Mouse (Mus musculus): Measurements from ENCODE around the gene Chtop. TPM values are rescaled to one million over a fixed set of nuclear protein-coding genes. Genes with fewer than 3 reads are reported as not detected.

Gene Chtop
- polyA plus RNA-seq, 1 experiment from 2014 or later: 78.2 TPM

DNA sequence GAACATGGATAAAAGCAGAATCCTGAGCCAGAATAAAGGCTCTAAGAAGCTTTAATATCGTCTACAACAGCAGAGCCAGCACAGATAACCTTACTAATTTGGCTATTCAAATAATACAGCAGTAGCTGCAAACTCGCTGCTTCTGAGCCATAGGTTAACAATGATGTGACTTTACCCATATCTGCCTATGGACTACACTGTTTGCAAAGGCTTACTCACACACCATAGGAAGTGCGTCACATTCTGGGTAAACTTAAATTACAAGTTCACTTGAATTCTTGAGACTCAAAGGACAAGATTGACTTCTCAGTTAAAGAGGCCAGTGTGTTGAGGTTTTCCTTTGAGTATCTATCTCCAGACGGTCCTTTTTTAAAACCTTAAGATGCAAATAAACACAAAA, 5.9 kb downstream of the Chtop start:
- DNase-seq (ENCODE audit: low spot score) (no peak), ATAC-seq (replicated peaks; ENCODE audit: low FRiP score) (no peak)
- no peaks in the 10 kb centered on the region for H3K27me3 ChIP-seq (replicated peaks; ENCODE audit: control insufficient read depth, insufficient read depth, low read length)
- H3K4me1 ChIP-seq (replicated peaks; ENCODE audit: control insufficient read depth, insufficient read depth, low read length): peaks cover 9% of the 10 kb centered on the region
- peaks cover 41% of the 10 kb centered on the region for H3K36me3 ChIP-seq (ENCODE audit: control insufficient read depth, insufficient read depth, low read length)
- H3K4me2 ChIP-seq: no peak overlapping the region
- no peak overlapping the region for H3K27ac ChIP-seq (ENCODE audit: low read depth, low read length)
- H3K9me3 ChIP-seq (ENCODE audit: control insufficient read depth, low read length): no peaks in the 10 kb centered on the region
- no peak overlapping the region for H3K9ac ChIP-seq (ENCODE audit: low read depth, low read length)
- no peak overlapping the region for H3K4me3 ChIP-seq (ENCODE audit: low read depth, low read length)
- 89% methylated on average over 4 of the region's 4 CpGs for WGBS

DNA sequence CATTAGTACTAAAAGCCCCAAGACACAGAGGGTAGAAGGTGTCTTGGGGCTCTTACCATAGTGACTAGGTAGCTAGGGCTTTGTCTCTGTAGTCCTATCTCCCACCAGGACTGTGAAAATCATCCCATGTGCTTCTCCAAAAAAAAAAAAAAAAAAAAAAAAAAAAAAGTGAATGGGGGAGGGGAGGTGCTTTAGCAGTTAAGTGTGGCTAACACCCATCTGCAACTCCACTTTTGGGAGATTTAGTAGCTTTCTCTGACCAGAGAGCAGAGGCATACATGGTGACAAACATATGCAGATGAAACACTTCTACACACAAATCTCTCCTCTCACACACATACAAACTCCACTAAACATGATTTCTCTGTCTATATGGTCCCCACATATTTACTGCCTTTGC, 11.7 kb downstream of the Chtop start:
- Histone ChIP-seq H3K4me1 (replicated peaks; ENCODE audit: control insufficient read depth, insufficient read depth, low read length) (no peaks in the 10 kb centered on the region), H3K9me3 (ENCODE audit: control insufficient read depth, low read length) (no peaks in the 10 kb centered on the region), H3K27me3 (replicated peaks; ENCODE audit: control insufficient read depth, insufficient read depth, low read length) (no peaks in the 10 kb centered on the region), H3K4me2 (no peak overlapping the region), H3K9ac (ENCODE audit: low read depth, low read length) (no peak overlapping the region), H3K4me3 (ENCODE audit: low read depth, low read length) (no peak overlapping the region), H3K27ac (ENCODE audit: low read depth, low read length) (no peak overlapping the region), H3K36me3 (ENCODE audit: control insufficient read depth, insufficient read depth, low read length) (peaks cover 42% of the 10 kb centered on the region)
- DNase-seq (ENCODE audit: low spot score) (no peak), ATAC-seq (replicated peaks; ENCODE audit: low FRiP score) (no peak)

GRCm38 (mm10) chr3:90495850-90496525, 13.3 kb downstream of the Chtop start:
- no peak overlapping the region for H3K27ac ChIP-seq (ENCODE audit: low read depth, low read length)
- DNase-seq (ENCODE audit: low spot score) (no peak), ATAC-seq (replicated peaks; ENCODE audit: low FRiP score) (no peak)
- WGBS: 92% methylated on average over 7 of the region's 7 CpGs
- no peaks in the 10 kb centered on the region for H3K9me3 ChIP-seq (ENCODE audit: control insufficient read depth, low read length)
- no peak overlapping the region for H3K9ac ChIP-seq (ENCODE audit: low read depth, low read length)
- H3K4me1 ChIP-seq (replicated peaks; ENCODE audit: control insufficient read depth, insufficient read depth, low read length): no peaks in the 10 kb centered on the region
- H3K4me2 ChIP-seq: no peak overlapping the region
- no peak overlapping the region for H3K4me3 ChIP-seq (ENCODE audit: low read depth, low read length)
- peaks cover 37% of the 10 kb centered on the region for H3K36me3 ChIP-seq (ENCODE audit: control insufficient read depth, insufficient read depth, low read length)
- no peaks in the 10 kb centered on the region for H3K27me3 ChIP-seq (replicated peaks; ENCODE audit: control insufficient read depth, insufficient read depth, low read length)

GRCm38 (mm10) chr3:90493831-90494540, 15.3 kb downstream of the Chtop start:
- H3K9ac ChIP-seq (ENCODE audit: low read depth, low read length): no peak overlapping the region
- no peak for DNase-seq (ENCODE audit: low spot score)
- H3K4me1 ChIP-seq (replicated peaks; ENCODE audit: control insufficient read depth, insufficient read depth, low read length): no peaks in the 10 kb centered on the region
- H3K4me3 ChIP-seq (ENCODE audit: low read depth, low read length): no peak overlapping the region
- H3K27ac ChIP-seq (ENCODE audit: low read depth, low read length): no peak overlapping the region
- 63% methylated on average over 4 of the region's 4 CpGs for WGBS
- ATAC-seq (replicated peaks; ENCODE audit: low FRiP score): no peak
- H3K36me3 ChIP-seq (ENCODE audit: control insufficient read depth, insufficient read depth, low read length): peaks cover 31% of the 10 kb centered on the region
- H3K4me2 ChIP-seq: no peak overlapping the region
- H3K9me3 ChIP-seq (ENCODE audit: control insufficient read depth, low read length): no peaks in the 10 kb centered on the region
- no peaks in the 10 kb centered on the region for H3K27me3 ChIP-seq (replicated peaks; ENCODE audit: control insufficient read depth, insufficient read depth, low read length)

GRCm38 (mm10) chr3:90491350-90491749, 17.9 kb downstream of the Chtop start:
- ATAC-seq (replicated peaks; ENCODE audit: low FRiP score): peak; percentile 37; the same call in 1 of the 2 replicates
- no peaks in the 10 kb centered on the region for H3K4me1 ChIP-seq (replicated peaks; ENCODE audit: control insufficient read depth, insufficient read depth, low read length)

DNA sequence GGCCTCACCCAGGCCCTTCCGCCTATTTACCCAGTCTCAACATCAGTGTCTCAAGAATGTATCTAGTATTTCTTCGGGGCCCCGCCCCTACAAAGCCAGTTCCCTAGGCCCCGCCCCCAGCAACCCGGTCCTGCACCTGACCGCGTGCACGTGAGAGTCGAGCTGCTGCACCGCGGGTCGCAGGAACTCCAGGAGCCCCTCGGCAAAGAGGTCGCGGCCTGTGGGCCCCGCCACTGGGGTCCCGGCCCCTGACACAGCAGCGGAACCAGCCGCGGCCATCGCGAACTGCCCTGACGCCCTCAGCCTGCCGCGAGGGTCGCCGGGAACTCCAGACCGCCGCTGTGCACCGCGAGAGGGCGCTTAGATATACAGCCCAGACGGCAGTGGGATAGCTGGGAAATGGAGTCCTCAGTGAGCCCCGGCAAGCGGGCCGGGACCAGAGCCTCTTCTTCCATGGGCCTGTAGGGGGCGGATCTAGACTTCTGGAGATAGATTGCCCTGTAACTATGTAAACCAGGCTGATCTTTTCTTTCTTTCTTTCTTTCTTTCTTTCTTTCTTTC, 18.5 kb downstream of the Chtop start, which contains the start of gene Snapin:
Gene Snapin (minus strand): TSS at position 338 of the 561 bp plus-strand sequence.
- peak; percentile 97 for DNase-seq (ENCODE audit: low spot score)
- peak within 1 kb of the TSS; percentile 85 for H3K9ac ChIP-seq (ENCODE audit: low read depth, low read length)
- WGBS: under 1% methylated on average over 37 of the region's 37 CpGs
- peak within 1 kb of the TSS; percentile 77 for H3K4me3 ChIP-seq (ENCODE audit: low read depth, low read length)
- peak within 1 kb of the TSS; percentile 73 for H3K27ac ChIP-seq (ENCODE audit: low read depth, low read length)
- ATAC-seq (replicated peaks; ENCODE audit: low FRiP score): peak; percentile 99
- peaks cover 19% of the 10 kb centered on the region for H3K36me3 ChIP-seq (ENCODE audit: control insufficient read depth, insufficient read depth, low read length)
- H3K4me2 ChIP-seq: peak within 1 kb of the TSS; percentile 78
- H3K27me3 ChIP-seq (replicated peaks; ENCODE audit: control insufficient read depth, insufficient read depth, low read length): no peaks in the 10 kb centered on the region
- H3K9me3 ChIP-seq (ENCODE audit: control insufficient read depth, low read length): no peaks in the 10 kb centered on the region
- H3K4me1 ChIP-seq (replicated peaks; ENCODE audit: control insufficient read depth, insufficient read depth, low read length): no peaks in the 10 kb centered on the region

More at GRCm38 (mm10) chr3:90491350-90491749, 17.9 kb downstream of the Chtop start:
- WGBS: 46% methylated on average over 2 of the region's 2 CpGs
- Histone ChIP-seq H3K4me2 (no peak overlapping the region; the same call in 1 of the 2 replicates), H3K9ac (ENCODE audit: low read depth, low read length) (no peak overlapping the region), H3K9me3 (ENCODE audit: control insufficient read depth, low read length) (no peaks in the 10 kb centered on the region), H3K27ac (ENCODE audit: low read depth, low read length) (no peak overlapping the region), H3K4me3 (ENCODE audit: low read depth, low read length) (no peak overlapping the region), H3K36me3 (ENCODE audit: control insufficient read depth, insufficient read depth, low read length) (peaks cover 24% of the 10 kb centered on the region), H3K27me3 (replicated peaks; ENCODE audit: control insufficient read depth, insufficient read depth, low read length) (no peaks in the 10 kb centered on the region)
- no peak for DNase-seq (ENCODE audit: low spot score)

- Histone ChIP-seq H3K4me3 (ENCODE audit: low read depth, low read length) (no peak overlapping the region), H3K36me3 (ENCODE audit: control insufficient read depth, insufficient read depth, low read length) (peaks cover 28% of the 10 kb centered on the region; the same call in 1 of the 2 replicates), H3K27ac (ENCODE audit: low read depth, low read length) (no peak overlapping the region), H3K9ac (ENCODE audit: low read depth, low read length) (no peak overlapping the region), H3K4me2 (no peak overlapping the region), H3K9me3 (ENCODE audit: control insufficient read depth, low read length) (no peaks in the 10 kb centered on the region), H3K27me3 (replicated peaks; ENCODE audit: control insufficient read depth, insufficient read depth, low read length) (no peaks in the 10 kb centered on the region), H3K4me1 (replicated peaks; ENCODE audit: control insufficient read depth, insufficient read depth, low read length) (no peaks in the 10 kb centered on the region)
- DNase-seq (ENCODE audit: low spot score): no peak
- 91% methylated on average over 6 of the region's 6 CpGs for WGBS
- no peak for ATAC-seq (replicated peaks; ENCODE audit: low FRiP score)
Observed at GRCm38 (mm10) chr3:90488576-90488975, 20.7 kb downstream of the Chtop start.

- H3K9me3 ChIP-seq (ENCODE audit: control insufficient read depth, low read length): no peaks in the 10 kb centered on the region
- H3K27ac ChIP-seq (ENCODE audit: low read depth, low read length): no peak overlapping the region
- ATAC-seq (replicated peaks; ENCODE audit: low FRiP score): no peak
- H3K4me1 ChIP-seq (replicated peaks; ENCODE audit: control insufficient read depth, insufficient read depth, low read length): no peaks in the 10 kb centered on the region
- no peak overlapping the region for H3K4me2 ChIP-seq
- no peak for DNase-seq (ENCODE audit: low spot score)
- 83% methylated on average over 5 of the region's 5 CpGs for WGBS
- H3K9ac ChIP-seq (ENCODE audit: low read depth, low read length): no peak overlapping the region
- no peaks in the 10 kb centered on the region for H3K27me3 ChIP-seq (replicated peaks; ENCODE audit: control insufficient read depth, insufficient read depth, low read length)
- H3K4me3 ChIP-seq (ENCODE audit: low read depth, low read length): no peak overlapping the region
- peaks cover 39% of the 10 kb centered on the region for H3K36me3 ChIP-seq (ENCODE audit: control insufficient read depth, insufficient read depth, low read length)
Observed at GRCm38 (mm10) chr3:90486998-90487397, 22.3 kb downstream of the Chtop start.

Data from liver, embryonic 11.5 days (tissue).